Mouse (Mus musculus): ENCODE measurements around the gene Notch3.
"Not testable (repeated sequence)": the region's sequence is repeated elsewhere in the genome, so short reads cannot be mapped to it uniquely, and the experiment has no call there.

Notch3 gene

GRCm38 (mm10) chr17:32119196-32119595 is 47.5 kb downstream of the Notch3 start:
- in situ Hi-C loops (cut with MboI, MseI), result no loop called here

GRCm38 (mm10) chr17:32118484-32118883 is 48.2 kb downstream of the Notch3 start:
- in situ Hi-C loops (cut with MboI, MseI), result no loop called here

- in situ Hi-C loops (cut with MboI, MseI), result not testable (repeated sequence)
These were observed 48.7 kb downstream of the Notch3 start for GRCm38 (mm10) chr17:32117872-32118421.

- in situ Hi-C loops (cut with MboI, MseI), result no loop called here
These were observed 49.3 kb downstream of the Notch3 start for GRCm38 (mm10) chr17:32117287-32117871.

- in situ Hi-C loops (cut with MboI, MseI), result no loop called here
These were observed 49.9 kb downstream of the Notch3 start for GRCm38 (mm10) chr17:32116586-32117286.

- in situ Hi-C loops (cut with MboI, MseI), result not testable (repeated sequence)
These were observed 52.2 kb downstream of the Notch3 start for GRCm38 (mm10) chr17:32114486-32114885.

GRCm38 (mm10) chr17:32113523-32114421 is 52.9 kb downstream of the Notch3 start:
- in situ Hi-C loops (cut with MboI, MseI), result no loop called here

GRCm38 (mm10) chr17:32113255-32113522 is 53.5 kb downstream of the Notch3 start:
- in situ Hi-C loops (cut with MboI, MseI), result no loop called here

- in situ Hi-C loops (cut with MboI, MseI), result no loop called here
These were observed 54.0 kb downstream of the Notch3 start for GRCm38 (mm10) chr17:32112434-32113254.

- in situ Hi-C loops (cut with MboI, MseI), result no loop called here
These were observed 55.5 kb downstream of the Notch3 start for GRCm38 (mm10) chr17:32110980-32111780.

GRCm38 (mm10) chr17:32110424-32110823 is 56.2 kb downstream of the Notch3 start:
- in situ Hi-C loops (cut with MboI, MseI), result no loop called here

- in situ Hi-C loops (cut with MboI, MseI), result no loop called here
These were observed 57.3 kb downstream of the Notch3 start for GRCm38 (mm10) chr17:32109201-32109940.

- in situ Hi-C loops (cut with MboI, MseI), result not testable (repeated sequence)
These were observed 58.2 kb downstream of the Notch3 start for GRCm38 (mm10) chr17:32108320-32109011.

GRCm38 (mm10) chr17:32107877-32108276 is 58.8 kb downstream of the Notch3 start:
- in situ Hi-C loops (cut with MboI, MseI), result no loop called here

GRCm38 (mm10) chr17:32106358-32106757 is 60.3 kb downstream of the Notch3 start:
- in situ Hi-C loops (cut with MboI, MseI), result no loop called here

GRCm38 (mm10) chr17:32103054-32103453 is 63.6 kb downstream of the Notch3 start:
- in situ Hi-C loops (cut with MboI, MseI), result no loop called here

- in situ Hi-C loops (cut with MboI, MseI), result no loop called here
These were observed 66.6 kb downstream of the Notch3 start for GRCm38 (mm10) chr17:32099943-32100586.

GRCm38 (mm10) chr17:32099574-32099942 is 67.1 kb downstream of the Notch3 start:
- in situ Hi-C loops (cut with MboI, MseI), result no loop called here

GRCm38 (mm10) chr17:32098905-32099304 is 67.7 kb downstream of the Notch3 start:
- in situ Hi-C loops (cut with MboI, MseI), result not testable (repeated sequence)

Measured in T-helper 17 cell (primary cell).